Mouse (Mus musculus) activated CD4-positive, CD25-positive, alpha-beta regulatory T cell, adult 4 months (primary cell): ENCODE measurements around the gene Cyb561d2. TPM values are rescaled to one million over a fixed set of nuclear protein-coding genes. Genes with fewer than 3 reads are reported as not detected.
"Not testable (repeated sequence)": the region's sequence is repeated elsewhere in the genome, so short reads cannot be mapped to it uniquely, and the experiment has no call there.

Source experiments
- ATAC-seq: one replicate; pipeline ENCODE4 v1.8.0; 2017
- polyA plus RNA-seq, 2 experiments: library from polyadenylated mRNA; unstranded; fragments of 100-300 nt; shearing (Covaris generic); gene quantifications; one replicate each; pipeline ENCODE4 v1.2.1; 2017

Cyb561d2 gene
- polyA plus RNA-seq, 2 experiments from 2014 or later = 65.7 to 82.2 TPM

DNA sequence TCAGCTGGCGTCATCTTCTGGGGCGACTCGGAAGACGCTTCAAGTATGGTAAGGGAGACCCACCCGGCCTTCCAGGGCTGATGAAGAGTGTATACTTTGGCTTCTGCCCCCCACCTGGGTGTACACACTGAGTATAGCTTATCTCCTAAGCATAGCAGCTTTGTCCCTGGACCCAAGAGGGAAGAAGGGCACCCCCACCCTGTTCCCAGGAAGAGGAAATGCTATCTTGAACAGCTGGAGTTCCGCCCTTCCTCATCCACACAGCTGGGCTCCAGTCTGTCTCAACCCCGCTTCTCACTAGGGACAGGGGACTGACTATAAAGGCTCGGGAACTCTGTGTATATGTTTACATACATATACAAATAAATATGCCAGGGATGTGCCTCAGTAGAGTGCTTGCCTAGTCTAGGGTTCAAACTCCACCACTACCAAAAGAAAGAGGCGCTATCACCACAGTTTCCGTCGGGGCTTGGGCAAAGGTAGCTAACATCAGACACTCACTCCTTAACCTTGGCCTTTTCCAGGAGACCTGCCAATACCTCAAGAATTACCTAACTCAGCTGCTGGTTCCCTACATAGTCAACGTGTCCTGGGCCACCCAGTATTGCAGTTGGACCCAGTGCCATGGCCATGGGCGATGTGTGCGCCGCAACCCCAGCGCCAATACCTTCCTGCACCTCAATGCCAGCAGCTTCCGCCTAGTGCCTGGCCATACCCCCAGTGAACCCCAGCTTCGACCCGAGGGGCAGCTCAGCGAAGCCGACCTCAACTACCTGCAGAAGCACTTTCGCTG lies 29.7 kb upstream of the Cyb561d2 start:
- no peak for ATAC-seq

DNA sequence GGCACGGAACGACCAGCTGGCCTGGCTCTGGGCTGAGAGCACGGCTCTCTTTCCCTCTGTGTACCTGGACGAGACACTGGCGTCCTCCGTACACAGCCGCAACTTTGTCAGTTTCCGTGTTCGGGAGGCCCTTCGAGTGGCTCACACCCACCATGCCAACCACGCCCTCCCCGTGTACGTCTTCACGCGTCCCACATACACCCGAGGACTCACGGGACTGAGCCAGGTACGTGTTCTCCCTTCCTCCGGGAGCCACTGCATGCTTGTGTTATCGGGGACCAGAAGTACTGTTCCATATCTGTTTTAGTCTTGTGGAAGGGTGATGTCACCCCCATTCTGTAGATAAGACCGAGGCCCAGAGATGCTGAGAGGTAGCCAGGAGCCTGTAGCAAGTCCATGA lies 28.9 kb upstream of the Cyb561d2 start:
- ATAC-seq = no peak

DNA sequence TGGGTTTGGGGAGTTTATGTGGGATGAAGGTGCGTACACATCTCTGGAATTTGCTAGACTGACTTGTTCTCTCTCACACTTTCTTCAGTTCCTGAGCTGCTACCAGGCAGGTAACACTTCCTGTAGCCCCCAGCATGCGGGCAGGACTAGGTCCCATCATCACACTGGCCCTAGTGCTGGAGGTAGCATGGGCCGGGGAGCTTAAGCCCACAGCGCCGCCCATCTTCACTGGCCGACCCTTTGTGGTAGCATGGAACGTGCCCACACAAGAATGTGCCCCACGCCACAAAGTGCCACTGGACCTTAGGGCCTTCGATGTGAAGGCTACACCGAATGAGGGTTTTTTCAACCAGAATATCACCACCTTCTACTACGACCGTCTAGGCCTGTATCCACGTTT lies 28.0 kb upstream of the Cyb561d2 start:
- ATAC-seq = no peak

DNA sequence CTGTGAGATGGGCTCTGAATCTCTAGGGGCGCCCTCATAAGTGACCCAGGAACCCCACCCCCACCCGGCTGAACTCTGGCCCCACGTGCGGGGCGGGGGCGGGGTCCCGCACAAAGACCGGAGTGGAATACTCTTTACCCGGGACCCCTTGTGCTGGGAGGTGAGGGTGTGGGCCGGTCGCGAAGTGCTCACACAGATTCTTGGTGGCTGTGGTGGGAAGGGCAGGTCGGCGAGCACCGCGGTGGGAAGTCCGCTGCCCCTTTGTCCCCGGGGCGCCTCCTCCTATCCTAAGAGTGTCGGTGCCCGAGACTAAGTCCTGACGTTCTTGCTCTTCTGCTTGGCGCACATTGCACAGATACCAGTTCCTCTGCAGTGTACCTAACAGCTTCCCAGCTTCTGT lies 27.3 kb upstream of the Cyb561d2 start:
- ATAC-seq = no peak

DNA sequence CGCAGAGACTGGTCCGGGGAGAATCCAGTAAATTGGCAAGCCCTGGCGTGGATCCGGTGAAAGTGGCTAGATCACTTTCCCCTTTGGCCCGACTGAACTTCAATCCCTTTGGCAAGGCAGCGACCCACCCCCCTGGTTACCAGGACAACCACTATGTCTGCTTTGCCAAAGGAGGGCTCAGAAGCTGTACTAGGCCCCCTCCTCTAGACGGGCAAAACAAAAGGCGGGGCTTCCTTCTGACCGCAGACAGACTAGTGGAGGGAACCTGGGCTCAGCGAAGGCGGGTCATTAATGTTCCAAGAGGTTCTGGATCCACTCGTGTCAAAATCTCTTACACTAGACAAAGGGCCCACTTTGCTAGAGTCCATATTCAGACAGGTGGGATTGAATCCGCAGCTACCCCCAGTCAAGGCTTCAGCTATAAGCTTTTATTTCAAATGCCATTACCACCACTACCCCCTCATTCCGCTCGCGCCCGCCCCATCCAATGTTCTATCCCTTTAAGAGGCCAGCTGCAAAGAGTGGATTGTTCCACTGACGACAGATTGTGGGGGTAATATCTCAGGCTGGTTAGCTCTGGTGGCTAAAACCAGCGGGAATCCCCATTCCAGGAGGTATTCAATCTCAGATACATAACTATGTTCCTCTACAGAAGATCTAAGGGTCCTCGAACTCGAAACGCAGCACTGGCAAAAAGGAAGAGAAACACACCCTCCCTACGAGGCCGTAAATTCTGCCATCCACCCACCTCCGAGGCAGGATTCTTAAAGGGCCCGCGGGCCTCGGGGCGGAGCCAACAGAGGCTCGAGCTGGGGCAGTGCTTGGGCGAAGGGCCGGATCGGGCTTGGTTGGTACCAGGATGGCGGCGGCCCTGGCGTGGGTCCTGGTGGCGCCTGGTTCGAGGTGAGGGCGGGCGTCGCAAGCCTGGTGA lies 26.6 kb upstream of the Cyb561d2 start:
- ATAC-seq = peak; percentile 93

DNA sequence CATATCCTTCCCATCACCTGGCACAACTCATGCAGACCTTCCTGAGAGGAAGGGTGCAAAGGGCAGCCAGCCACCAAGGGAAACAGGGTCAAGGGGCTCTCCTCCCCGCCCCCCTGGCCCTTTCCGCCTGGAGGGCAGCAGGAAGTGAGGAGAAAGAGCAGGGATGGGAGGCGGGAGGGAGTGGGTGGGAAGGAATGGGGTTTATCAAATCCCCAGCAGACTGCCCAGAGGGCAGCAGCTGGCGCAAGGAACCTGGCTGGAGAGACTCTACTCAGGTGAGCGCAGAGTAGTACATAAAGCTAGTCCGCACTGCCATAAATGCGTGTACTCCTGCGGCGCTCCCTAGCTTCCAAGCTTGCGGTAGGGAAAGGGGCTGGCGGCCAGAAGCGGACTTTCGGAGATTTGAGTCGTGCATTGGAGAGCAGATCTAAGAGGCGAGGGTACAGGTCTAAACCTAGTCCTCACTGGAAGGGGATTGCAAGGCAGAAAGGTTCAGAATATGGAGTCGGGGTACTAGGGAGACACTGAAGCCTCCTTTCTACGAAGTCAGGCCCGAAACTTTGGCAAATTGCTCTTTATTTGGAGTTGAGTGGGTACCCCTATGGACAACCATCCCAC lies 25.8 kb upstream of the Cyb561d2 start, which contains the start of gene Hyal2:
Hyal2 (plus strand) TSS at position 244 of the 618 bp plus-strand sequence.
- ATAC-seq = no peak

DNA sequence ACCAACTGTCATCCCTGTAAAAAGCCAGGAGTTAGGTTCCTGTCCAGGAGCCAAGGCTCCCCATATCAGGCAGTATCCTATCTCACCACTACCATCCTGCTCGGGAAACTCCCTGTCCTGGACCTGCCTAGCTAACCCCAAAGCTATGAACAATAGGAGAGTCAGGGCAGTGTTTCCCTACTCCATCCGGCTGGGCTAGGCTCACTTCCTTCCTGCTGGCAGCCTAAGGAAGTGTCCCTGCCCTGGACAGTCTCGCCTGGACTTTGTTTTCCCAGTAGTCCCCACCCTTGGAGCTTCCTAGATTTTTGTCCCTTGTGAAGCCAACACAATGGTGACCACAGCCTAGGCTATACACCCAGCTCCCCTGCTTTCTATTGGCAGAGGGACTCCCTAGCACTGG lies 24.9 kb upstream of the Cyb561d2 start:
- ATAC-seq = no peak

DNA sequence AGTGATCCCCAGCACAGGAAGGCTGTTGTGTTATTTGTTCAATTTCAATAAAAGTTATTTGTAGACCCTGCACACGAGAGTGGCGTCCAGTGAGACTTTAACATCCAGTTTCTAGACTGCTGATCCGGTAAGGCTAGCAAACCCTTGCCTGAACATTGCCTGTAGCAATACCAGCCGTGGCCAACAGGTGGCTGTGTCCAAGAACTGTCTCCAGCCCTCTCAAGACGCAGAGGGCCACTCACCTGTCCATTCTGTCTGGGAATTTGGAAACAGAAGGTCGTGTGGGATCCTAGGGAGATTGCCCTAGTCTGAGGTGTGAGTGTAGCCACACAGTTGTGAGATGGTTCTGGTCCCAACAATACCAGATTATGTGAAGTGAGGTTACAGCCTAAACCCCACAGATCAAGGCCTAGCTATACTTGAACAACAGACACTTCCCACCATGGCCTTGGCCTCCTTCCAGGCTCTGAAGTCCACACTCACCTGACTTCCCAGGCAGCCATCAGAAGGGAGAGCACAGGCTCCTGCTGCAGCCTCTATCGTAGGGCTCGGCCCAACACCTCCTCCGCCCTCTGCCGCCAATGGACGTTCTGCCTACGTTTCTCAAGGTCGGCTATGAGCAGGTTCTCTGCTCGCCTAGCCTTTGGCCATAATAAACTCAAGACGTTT lies 24.2 kb upstream of the Cyb561d2 start:
- ATAC-seq = no peak

DNA sequence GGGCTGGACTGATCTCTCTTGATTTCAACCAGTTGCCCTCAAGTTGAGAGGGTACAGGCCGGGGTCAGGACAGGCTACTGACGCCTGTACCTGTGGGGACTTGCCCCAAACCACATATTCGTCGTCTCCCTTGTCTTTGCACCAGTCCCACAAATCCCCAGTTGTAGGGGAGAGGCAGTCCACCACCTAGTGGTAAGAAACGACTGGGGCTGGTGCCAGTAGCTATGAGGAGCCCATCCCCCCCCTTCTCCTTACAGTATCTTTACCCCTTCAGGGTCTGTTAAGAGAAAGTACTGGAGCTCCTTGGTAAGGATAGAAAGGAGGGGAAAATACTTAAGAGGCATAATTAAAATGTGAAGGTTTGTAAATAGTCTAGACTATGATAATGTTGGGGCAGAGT lies 23.6 kb upstream of the Cyb561d2 start:
- ATAC-seq = not testable (repeated sequence)

DNA sequence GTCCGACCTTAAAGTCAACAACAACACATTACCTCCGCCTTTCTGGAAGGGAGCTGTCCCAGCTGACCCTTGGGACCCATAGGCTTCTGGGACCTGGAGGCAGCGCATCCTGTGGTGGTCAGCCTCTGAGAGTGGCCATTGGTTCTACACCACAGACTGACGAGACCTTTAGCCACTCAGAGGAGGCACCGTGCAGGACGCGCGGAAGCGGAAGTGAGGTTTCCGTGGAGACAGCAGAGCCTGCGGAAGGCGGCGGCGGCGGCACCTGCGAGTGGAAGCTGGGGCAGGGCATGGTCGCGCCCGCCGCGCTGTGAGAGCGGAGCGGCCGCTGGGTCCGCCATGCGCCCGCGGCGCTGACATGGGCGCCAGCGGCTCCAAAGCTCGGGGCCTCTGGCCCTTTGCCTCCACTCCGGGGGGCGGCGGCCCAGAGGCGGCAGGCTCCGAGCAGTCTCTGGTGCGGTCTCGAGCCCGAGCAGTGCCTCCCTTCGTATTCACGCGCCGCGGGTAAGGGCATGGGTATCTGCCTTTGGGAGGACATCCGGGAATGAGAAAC lies 21.1 kb upstream of the Cyb561d2 start, which contains the start of gene Tusc2:
Tusc2 (plus strand) TSS at position 227 of the 553 bp plus-strand sequence.
- ATAC-seq = peak; percentile 94

DNA sequence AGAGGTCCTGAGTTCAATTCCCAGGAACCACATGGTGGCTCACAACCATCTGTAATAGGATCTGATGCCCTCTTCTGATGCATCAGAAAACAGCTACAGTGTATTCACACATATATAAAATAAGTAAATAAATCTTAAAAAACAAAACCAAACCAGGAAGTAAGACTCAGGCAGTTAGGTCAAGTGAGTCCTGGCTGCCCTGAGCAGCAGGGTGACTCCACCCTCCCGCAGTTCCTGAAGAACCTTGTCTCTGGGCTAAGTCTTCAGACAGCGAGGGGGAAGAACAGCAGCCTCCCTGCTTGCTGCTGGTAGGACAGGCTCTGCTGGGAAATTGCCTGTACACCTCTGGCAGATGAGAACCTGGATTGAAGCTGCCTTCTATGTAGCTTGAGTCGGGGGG lies 14.4 kb upstream of the Cyb561d2 start:
- no peak for ATAC-seq

DNA sequence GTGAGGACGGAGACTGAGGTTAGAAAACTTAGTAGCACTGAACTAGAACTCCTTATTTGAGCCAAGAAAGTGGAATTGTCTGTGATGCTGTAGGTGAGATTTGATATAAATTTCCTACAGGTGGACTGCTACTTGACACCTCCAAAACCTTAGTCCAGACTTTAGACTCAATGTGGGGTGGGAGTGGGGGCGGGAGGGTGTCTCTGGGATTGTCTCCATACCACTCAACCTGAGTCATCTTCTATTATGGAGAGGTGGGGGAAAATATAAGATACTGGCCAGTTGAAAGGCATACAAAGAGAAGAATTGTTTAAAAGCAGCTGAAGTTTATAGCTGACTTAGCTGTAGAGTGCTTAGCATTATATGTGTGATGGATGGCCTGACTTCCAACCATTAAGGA lies 13.7 kb upstream of the Cyb561d2 start:
- ATAC-seq = no peak

DNA sequence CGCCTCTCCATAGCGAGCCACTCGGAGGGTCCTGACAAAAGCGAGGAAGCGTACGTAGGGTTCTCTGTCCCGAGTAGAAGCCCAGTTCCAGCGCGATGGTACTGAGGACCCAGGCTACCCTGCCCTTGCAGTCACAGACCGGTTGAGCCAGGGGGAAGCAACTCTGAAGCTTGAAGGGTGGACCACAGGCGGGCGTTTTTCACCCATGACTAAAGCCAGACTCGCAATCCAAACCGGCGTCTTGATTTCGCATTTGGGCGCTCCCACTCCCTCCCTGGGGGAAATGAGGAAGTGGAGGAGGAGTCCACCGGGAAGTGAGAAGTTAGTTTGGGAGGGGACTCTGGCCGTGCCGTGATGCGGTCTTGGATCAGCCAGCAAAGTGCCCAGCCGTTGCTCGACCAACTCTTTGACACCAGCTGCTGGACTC lies 13.1 kb upstream of the Cyb561d2 start:
- no peak for ATAC-seq

DNA sequence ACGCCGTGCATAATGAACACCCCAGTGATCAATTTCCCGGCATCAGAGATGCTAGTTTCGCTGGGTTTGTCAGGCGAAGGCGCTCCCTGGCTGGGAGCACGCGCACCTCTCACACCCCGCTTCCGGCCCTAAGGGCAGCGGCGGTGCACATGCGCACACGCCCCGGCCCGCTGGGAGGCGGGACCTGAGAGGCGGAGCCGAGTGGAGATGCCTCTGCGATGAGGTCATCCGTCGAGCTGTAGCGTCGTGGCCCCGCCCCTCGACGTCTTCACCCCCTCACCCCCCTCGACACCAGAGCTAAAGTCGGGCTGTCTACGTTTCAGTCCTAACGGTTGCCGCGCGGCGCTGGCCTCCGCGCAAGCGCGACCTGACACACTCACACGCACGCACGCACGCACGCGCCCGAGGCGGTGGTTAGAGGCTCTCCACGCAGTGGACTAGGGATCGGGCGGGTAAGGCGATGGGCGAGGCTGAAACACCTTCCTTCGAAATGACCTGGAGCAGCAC lies 12.4 kb upstream of the Cyb561d2 start:
- ATAC-seq = peak; percentile 68

DNA sequence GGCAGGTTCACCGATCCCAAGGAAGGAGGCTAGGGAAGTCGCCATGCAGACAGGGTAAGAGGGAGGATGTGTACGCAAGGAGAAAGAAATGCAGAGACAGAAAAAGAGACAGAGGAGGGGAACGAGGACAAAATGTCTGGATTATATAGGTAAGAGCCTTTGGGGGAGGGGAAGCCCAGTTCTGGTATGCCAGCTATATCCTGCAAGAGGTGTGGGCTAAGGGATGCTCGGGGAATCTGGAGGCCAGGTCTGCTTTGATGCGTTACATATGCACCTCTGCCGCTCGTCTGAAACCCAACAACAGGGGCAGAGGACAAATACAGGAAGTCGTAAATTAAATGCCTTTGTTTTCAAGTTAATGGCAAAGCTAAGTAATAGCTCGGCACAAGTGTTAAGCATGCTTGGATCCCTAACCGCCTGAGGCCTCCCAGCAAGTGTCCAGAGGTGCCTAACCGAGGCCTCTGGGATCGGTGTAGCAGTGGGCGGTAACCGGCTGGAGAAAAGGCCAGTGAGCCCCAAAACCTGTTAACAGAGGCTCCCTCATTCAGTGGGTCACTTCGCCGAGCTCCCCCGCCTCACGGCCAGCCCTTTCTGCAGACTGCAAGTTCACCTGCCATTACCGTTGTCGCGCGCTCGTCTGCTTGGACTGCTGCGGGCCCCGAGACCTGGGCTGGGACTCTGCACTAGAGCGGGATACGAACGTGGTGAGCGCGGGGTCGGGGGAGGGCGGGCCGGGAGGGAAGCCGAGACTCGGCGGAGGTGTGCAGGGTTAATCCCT lies 11.7 kb upstream of the Cyb561d2 start:
- ATAC-seq = no peak

DNA sequence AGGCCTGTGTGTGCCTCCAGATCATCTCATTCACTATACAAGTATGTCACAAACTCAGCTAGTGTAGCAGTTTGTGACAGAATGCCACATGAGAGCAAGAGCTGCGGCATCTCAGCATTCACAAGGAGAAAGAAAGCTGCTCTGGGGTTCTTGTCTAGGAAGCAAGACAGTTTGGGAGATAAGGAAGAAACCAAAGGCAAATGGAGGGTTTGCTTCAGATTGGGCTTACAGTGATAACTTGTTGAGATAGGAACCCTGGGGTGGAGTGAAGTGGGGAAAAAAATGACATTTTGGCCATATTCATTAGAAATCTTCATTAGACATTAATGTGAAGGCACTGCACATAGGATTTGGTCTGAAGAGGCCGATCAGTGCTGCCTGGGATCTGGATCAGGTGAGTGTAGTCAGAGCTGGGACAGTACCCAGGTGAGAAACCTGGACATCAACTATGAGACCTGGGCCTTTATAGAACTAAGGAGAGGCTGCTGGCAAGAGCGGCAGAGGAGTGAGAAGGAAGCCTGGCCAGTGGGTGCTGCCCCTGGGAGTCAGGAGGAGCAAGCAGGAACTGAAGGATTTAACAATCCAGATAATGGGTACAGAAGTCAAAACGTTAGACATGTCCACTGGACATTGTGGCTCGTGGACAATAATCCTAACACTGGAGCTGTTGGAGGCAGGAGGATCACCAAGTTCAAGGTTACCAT lies 10.8 kb upstream of the Cyb561d2 start:
- no peak for ATAC-seq

DNA sequence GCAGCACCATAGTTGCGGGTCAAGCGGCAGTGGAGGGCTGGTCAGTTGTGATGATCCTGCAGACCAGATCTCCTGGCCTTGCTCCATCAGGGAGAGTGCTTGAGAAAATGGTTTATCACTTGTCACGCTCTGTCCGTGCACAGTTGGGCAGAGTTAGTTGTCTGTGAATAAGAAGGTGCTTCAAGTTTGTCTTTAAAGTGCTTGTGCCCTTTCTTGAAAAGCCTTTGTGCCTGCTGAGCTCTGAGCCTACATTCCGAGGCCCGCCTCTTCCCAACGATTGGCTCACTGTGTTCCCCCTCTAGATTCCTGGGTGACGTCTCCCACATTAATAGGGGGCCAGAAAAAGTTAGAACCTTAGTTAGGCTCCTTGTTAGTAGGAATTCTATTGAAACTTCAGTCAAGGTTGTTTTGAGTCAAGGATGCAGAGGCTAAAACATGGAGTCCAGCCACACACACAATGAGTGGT lies 9.9 kb upstream of the Cyb561d2 start:
- no peak for ATAC-seq

DNA sequence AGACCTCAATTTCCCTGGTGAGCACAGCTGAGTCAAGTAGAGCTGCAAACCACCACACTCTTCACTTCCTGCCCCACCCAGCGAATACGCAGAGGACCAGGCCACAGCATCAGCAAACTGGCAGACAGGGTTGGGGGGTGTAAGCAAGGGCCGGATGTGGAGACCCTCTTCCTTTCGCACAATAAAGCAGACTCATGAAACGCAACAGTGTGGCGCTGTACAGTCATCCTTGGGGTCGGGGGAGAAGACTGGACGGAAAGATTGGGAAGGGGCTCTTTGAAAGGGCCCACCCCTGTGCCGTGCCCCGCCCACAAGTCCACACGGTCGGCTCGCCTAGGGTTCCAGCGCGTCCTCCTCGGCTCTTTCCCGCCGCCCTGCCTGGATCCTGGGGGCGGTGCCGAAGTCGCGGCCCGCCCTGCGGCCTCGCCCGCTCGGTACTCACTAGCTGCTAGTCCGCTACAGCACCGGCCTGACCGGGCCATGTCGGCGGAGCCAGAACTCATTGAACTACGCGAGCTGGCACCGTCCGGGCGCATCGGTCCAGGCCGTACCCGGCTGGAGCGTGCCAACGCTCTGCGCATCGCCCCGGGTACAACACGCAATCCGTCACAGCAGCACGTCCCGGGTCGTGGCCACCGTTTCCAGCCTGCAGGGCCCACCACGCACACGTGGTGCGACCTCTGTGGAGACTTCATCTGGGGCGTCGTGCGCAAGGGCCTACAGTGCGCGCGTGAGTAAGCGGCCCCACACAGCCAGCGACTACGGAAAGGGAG lies 9.3 kb upstream of the Cyb561d2 start, which contains the start of gene Rassf1:
Rassf1 (plus strand) TSS at position 439 of the 773 bp plus-strand sequence.
- ATAC-seq = peak; percentile 67

DNA sequence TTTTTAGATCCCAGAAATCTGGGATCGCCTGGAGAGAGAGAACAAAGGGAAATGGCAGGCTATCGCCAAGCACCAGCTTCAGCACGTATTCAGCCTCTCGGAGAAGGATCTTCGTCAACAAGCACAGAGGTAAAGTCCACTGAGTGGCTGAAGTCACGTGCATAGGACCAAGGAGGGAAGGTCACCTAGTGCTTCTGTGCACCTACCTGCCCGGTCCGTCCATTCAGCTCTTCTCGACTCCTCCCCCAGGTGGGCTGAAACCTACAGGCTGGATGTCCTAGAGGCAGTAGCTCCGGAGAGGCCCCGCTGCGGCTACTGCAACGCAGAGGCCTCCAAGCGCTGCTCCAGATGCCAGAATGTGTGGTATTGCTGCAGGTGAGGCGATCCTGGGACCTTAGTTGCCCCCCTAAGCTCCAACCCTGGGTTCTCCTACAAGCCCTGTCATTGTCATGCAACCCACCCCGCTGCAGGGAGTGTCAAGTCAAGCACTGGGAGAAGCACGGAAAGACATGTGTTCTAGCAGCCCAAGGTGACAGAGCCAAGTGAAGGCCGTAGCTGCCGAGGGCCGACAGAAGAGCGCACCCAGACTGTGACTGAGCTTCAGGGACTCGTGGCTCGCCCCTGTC lies 8.6 kb upstream of the Cyb561d2 start:
- no peak for ATAC-seq
